Mouse (Mus musculus) lung, postnatal 0 days (tissue): ENCODE measurements around the gene Iqsec1.

ENCODE experiments used
- CTCF ChIP-seq: IDR thresholded peaks from 2 replicates; pipeline ENCODE4 v1.5.1; 2016; ENCODE audit warnings: antibody characterized with exemption, mild to moderate bottlenecking
- EP300 ChIP-seq: IDR thresholded peaks from 2 replicates; pipeline ENCODE4 v1.6.1; 2016; ENCODE audit warnings: antibody characterized with exemption, mild to moderate bottlenecking, control low read depth

DNA sequence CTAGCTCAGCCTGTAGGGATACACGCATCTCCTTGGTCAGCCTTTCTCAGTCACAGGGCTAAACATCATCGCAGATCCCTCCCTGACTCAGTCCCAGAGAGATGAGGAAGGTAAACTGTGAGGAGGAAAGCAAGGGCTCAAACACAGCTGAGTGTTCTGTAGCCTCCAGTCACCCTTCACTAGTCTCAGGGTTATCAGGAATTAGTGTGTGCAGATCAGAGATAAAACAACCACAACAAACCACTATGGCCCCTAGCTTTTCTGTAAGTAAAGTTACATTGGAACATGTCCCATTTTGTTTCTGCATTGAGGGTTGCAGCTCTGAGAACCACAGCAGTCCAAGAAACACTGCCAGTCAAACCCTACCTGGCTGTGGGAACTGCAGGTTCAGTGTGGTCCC is 148.5 kb downstream of the Iqsec1 start:
- TF ChIP-seq CTCF (no peak), EP300 (no peak)
